Mouse (Mus musculus) CH12F3 (cell line): ENCODE measurements around the gene Gabra2.

Source experiments
- in situ Hi-C: fragments of 300-500 bp; cut with MboI; formaldehyde crosslinking; loops from 2 replicates; pipeline ENCODE4 v1.14.3; 2020; ENCODE audit warnings: low sequenced_read_pairs

The Gabra2 gene

GRCm38 (mm10) chr5:71095725-71096607 lies at the start of gene Gabra2:
TSS of gene Gabra2 (minus strand) at chr5:71095849.
- in situ Hi-C loops = no loop called here

GRCm38 (mm10) chr5:71136691-71137090 lies 41.0 kb upstream of the Gabra2 start:
- in situ Hi-C loops = no loop called here

- in situ Hi-C loops = no loop called here
These were observed 40.2 kb upstream of the Gabra2 start for GRCm38 (mm10) chr5:71135840-71136239.

- in situ Hi-C loops = no loop called here
These were observed 32.1 kb upstream of the Gabra2 start for GRCm38 (mm10) chr5:71127721-71128120.

- in situ Hi-C loops = no loop called here
These were observed 19.6 kb upstream of the Gabra2 start for GRCm38 (mm10) chr5:71115216-71115615.

GRCm38 (mm10) chr5:71095180-71095579 lies 469 bp downstream of the Gabra2 start:
- in situ Hi-C loops = no loop called here

GRCm38 (mm10) chr5:71094776-71095175 lies 873 bp downstream of the Gabra2 start:
- in situ Hi-C loops = no loop called here

- in situ Hi-C loops = no loop called here
These were observed 1.8 kb downstream of the Gabra2 start for GRCm38 (mm10) chr5:71093807-71094206.

- in situ Hi-C loops = no loop called here
These were observed 3.2 kb downstream of the Gabra2 start for GRCm38 (mm10) chr5:71092475-71092874.

GRCm38 (mm10) chr5:71091926-71092325 lies 3.7 kb downstream of the Gabra2 start:
- in situ Hi-C loops = no loop called here

GRCm38 (mm10) chr5:71078861-71079260 lies 16.8 kb downstream of the Gabra2 start:
- in situ Hi-C loops = no loop called here

- in situ Hi-C loops = no loop called here
These were observed 34.0 kb downstream of the Gabra2 start for GRCm38 (mm10) chr5:71061696-71062095.

GRCm38 (mm10) chr5:71058047-71058446 lies 37.6 kb downstream of the Gabra2 start:
- in situ Hi-C loops = no loop called here

GRCm38 (mm10) chr5:71037352-71037751 lies 58.3 kb downstream of the Gabra2 start:
- in situ Hi-C loops = no loop called here

- in situ Hi-C loops = no loop called here
These were observed 69.7 kb downstream of the Gabra2 start for GRCm38 (mm10) chr5:71025956-71026355.

GRCm38 (mm10) chr5:71011751-71012150 lies 83.9 kb downstream of the Gabra2 start:
- in situ Hi-C loops = no loop called here

GRCm38 (mm10) chr5:71011271-71011670 lies 84.4 kb downstream of the Gabra2 start:
- in situ Hi-C loops = no loop called here

- in situ Hi-C loops = no loop called here
These were observed 84.9 kb downstream of the Gabra2 start for GRCm38 (mm10) chr5:71010797-71011196.

GRCm38 (mm10) chr5:70995617-70996325 lies 99.9 kb downstream of the Gabra2 start:
- in situ Hi-C loops = no loop called here

- in situ Hi-C loops = no loop called here
These were observed 102.4 kb downstream of the Gabra2 start for GRCm38 (mm10) chr5:70993281-70993680.

GRCm38 (mm10) chr5:70990891-70991290 lies 104.8 kb downstream of the Gabra2 start:
- in situ Hi-C loops = no loop called here
